Mouse (Mus musculus): ENCODE measurements around the gene Sult5a1.

The Sult5a1 gene

DNA sequence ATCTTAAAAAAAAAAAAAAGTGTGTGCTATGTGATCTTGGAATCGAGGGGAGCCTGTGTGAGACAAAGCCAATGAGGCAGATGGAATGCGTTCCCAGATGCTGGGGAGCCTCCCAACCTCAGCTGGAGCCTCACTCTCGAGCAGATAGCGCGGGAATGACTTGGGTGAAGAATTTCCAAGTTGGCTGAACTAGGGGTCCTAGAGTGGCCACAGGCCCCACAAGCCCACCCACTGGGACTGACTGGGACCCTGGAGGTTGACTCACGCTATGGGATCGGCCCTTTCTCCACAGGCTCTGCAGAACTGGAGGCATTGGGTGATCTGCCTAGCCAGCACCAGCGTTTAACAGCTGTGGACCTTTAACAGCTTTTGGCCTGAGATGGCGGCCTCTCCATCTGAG, 21.8 kb downstream of the Sult5a1 start:
- in situ Hi-C loops (cut with MboI, MseI) = no loop called here

DNA sequence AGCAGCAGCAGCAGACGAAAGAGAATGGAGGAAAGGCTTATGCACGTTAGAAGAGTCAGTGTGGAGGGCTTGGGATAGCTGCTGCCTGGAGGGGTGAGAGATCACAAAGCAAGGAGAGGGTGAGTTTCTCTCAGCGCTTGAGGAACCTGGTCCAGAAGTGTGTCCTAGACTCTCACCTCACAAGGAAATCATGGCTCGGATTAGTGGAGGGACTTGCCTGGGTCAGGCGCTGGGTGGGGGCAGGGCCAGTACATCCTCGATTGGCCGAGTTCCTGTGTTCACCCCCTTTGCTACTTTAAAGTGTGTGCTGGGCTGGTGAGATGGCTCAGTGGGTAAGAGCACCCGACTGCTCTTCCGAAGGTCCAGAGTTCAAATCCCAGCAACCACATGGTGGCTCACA, 22.3 kb downstream of the Sult5a1 start:
- in situ Hi-C loops (cut with MboI, MseI) = no loop called here

DNA sequence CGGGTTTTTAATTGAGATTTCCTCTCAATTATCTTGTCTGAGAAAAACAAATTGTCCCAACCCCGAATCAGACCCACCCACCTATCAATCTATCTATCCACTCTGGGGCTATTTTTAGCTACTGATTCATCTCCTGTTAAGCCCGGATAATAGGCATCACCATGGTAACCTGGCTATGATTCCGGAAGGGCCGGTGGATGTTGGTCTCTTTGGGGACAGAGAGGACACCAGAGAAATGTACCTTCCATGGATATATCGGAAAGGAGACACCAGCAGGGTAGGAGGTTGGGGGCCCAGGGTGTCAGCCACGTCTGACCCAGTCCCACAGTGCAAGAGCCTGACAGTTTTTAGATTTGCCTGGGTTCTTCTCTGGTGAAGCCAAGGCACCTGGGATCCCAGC, 22.7 kb downstream of the Sult5a1 start:
- in situ Hi-C loops (cut with MboI, MseI) = no loop called here

DNA sequence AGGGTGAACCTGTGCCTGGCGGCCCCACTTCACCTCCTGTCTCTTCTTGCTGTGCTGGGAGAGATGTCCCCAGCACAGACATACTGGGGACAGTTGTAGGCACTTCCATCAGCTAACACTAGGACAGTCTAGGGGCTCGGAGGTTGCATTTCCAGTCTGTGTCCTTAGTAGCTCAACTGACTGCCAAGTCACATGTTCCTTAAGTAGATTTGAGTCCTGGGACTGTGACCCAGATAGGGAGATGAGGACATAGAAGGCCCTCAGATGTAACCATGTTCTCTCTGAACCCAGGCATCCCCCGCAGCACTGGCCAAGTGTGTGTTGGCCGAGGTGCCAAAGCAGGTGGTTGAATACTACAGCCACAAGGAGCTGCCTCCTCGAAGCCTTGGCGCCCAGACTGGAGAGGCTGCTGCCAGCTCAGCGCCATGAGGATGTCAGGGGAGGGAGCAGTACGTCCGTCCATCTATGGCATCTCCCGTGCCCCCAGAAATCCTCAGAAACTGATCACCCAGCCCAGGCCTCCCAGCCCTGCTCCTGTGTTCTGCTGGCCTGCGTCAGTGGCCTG, 23.9 kb downstream of the Sult5a1 start:
- in situ Hi-C loops (cut with MboI, MseI) = no loop called here

DNA sequence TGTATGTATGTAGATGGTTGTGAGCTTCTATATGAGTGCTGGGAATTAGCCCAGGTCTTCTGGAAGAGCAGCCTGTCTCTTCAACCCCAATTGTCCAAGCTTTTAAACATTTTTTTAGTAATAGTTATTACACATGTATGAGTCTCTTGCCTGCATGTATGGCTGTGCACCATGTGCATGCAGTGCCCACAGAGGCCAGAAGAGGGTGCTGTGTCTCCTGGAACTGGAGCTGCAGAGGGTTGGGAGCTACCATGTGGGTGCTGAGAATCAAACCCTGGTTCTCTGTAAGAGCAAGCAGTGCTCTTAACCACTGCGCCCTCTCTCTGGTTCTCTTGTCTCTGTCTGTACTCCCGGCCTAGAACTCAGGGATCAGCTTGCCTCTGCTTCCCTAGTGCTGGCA, 25.2 kb downstream of the Sult5a1 start:
- in situ Hi-C loops (cut with MboI, MseI) = no loop called here

DNA sequence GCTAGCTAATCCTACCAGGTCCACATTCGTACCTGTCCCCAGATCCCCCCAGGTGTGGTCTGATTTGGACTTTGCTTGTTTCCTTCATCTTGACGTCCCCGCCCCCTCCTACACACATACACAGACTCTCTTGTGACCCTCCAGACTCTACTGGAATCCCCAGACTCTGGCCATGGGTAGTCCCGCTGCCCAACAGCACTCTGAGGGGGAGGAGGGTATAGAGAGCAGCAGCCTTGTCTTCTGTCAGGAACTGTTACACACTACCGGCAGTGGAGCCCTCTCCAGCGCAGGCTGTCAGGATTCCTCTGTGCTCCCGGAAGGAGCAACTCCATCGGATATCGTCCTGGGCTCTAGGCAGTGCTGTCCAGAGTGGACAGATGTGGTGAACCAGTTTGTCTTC, 27.1 kb downstream of the Sult5a1 start:
- in situ Hi-C loops (cut with MboI, MseI) = no loop called here

DNA sequence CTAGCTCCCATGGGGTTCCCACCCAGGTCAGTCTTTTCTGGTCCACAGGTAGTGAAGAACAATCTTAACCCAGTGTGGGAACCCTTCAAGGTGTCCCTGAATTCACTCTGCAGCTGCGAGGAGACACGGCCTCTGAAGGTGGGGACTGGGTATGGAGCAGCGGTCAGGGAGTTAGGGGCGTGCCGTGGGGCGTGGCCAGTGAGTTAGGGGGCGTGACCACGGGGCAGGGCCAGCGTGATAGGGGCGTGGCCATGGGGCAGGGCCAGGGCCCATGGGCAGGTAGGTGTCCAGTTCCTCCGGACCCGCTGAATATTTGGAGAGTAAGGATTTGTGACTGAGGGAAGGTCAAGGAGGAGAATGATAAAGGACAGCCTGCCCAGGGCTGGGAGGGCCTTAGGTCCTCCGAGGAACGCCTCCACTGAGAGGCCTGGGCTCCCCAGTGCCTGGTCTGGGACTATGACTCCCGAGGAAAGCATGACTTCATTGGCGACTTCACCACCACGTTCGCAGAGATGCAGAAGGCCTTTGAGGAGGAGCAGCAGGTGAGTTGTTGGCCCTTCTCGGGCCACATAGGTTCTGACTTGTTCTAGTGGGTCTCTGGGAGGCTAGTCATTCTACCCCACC, 31.8 kb downstream of the Sult5a1 start:
- in situ Hi-C loops (cut with MboI, MseI) = loop anchor here in 1 of 2 experiments (10.0 kb wide), 1 partner anchor 58 kb away; the partner anchor contains the start of gene Dpep1

DNA sequence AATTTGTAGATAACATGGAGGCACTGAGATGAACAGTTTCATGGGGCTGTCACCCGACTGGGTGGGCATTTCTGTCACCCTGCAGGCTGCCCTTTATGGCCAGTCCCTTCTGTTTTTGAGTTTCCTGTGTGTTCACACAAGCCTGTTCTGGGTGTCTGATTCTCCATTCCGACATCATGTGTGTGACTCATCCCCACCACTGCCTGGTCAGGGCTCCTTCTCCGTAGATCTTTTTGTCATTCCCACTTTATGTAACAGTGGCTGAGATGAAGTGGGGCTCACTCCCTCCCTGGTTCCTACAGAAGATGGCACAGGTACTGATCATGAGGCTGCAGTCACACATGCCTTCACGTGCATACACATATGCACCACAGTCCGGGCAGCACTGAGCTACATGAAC, 35.4 kb downstream of the Sult5a1 start:
- in situ Hi-C loops (cut with MboI, MseI) = loop anchor here (10.0 to 25.0 kb wide), 2 partner anchors 62 to 490 kb away; partner anchors contain the start of gene Dpep1 (in 1 of the 2)

DNA sequence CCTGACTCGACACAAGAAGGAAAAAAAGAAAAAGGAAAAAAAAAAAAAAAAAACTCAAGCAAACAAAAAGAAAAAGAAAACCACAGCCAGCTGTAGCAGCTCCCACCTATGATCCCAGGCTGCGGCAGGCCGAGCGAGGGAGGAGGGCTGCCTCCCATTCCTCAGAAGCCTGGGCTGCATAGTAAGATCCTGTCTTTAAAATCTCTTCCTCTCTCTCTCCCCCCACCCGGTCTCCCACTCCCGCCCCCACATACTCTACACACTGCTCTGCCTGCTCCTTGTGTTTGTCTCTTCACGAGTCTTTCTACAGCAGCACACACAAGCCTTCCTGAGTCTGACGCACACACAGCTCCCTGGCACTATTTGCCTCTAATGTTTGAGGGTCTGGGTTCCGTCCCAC, 36.1 kb downstream of the Sult5a1 start:
- in situ Hi-C loops (cut with MboI, MseI) = loop anchor here (10.0 to 25.0 kb wide), 2 partner anchors 63 to 490 kb away; partner anchors contain the start of gene Dpep1 (in 1 of the 2)

DNA sequence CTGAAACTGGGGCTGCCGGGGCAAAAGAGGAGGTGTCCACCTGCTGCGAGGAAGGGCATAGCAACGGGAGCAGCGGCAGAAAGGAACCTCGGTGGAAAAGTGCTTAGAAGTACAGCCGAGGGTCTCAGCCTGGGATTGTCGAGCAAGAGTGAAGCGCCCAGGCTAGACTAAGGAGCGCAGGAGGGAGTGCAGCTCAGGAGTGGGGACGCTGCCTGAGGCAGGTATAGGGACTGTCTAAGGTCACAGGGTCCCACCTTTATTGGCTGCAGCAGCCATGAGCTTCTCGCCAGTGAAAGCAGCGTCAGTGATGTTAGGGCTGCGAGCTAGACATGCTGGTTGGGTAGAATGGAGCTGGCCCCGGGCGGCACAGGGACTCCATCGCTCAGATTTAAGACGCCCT, 40.4 kb downstream of the Sult5a1 start:
- in situ Hi-C loops (cut with MboI, MseI) = loop anchor here (25.0 kb wide), 1 partner anchor 495 kb away; no protein-coding TSS in a partner anchor

DNA sequence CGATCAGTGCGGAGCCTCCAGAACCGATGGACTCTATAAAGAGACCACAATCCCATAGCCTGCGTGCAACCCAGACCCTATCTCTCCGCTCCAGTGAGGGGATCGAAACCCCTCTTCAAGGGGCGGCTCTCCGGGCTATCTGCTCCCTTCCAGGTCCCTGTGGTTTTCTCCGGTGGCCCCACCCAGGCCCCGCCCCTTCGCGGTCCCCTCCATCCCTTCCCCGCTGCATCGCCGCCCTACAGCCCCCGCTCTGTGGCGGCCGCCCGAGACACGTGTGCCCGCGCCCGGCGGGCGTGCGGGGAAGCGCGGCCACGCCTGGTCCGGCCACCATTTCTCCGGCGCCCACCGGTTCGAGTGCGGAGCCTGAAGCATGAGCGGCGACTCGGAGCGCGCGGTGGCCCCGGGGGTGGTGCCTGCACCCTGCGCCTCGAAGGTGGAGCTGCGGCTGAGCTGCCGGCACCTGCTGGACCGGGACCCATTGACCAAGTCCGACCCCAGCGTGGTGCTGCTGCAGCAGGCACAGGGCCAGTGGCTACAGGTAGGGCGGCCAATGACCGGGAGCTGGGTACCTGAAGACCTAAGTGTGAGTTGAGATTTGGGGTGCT, 40.9 kb downstream of the Sult5a1 start, which contains the start of gene Cpne7:
TSS of gene Cpne7 (plus strand) at position 248 of the 605 bp plus-strand sequence.
- in situ Hi-C loops (cut with MboI, MseI) = loop anchor here (25.0 kb wide), 1 partner anchor 495 kb away; no protein-coding TSS in a partner anchor

DNA sequence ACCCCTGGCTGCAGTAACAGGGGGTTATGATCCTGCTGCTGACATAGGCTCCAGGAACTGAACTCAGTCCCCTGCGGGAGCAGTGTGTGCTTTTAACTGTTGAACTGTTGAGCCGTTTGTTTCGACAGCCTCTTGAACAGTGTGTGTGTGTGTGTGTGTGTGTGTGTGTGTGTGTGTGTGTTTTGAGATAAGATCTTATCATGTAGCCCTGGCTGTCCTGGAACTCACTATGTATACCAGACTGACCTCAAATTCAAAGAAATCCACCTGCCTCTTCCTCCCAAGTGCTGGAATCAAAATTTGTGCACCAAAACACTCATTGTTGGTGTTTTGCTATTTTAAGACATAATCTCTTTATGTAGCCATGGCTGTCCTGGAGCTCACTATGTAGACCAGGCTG, 43.5 kb downstream of the Sult5a1 start:
- in situ Hi-C loops (cut with MboI, MseI) = loop anchor here (5.0 to 25.0 kb wide), 2 partner anchors 88 to 498 kb away; no protein-coding TSS in a partner anchor

DNA sequence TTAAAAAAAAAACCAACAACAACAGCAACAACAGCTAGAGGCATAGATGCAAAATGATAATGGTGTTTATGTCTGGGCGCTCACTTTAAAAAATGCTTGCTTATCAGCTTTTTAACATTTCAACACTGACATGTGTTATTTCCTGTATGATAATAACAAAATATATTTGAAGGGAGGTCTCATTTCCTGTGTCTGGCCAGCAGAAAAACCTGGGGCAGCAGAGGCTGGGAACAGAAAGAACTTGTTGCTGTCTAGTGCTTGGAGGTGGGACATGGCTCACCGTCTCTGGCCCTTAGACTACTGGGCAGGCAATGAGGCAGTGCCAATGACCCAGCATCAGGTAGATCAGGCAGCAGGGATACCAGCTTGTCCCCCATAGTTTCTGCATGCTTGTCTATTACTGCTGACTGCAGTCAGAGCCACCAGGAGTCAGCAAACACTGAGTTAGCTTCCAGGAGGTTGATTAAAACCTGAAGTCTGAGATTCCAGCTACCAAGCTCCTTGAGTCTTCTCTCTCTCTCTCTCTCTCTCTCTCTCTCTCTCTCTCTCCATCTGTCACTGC, 44.1 kb downstream of the Sult5a1 start:
- in situ Hi-C loops (cut with MboI, MseI) = loop anchor here (5.0 to 25.0 kb wide), 2 partner anchors 88 to 498 kb away; no protein-coding TSS in a partner anchor

DNA sequence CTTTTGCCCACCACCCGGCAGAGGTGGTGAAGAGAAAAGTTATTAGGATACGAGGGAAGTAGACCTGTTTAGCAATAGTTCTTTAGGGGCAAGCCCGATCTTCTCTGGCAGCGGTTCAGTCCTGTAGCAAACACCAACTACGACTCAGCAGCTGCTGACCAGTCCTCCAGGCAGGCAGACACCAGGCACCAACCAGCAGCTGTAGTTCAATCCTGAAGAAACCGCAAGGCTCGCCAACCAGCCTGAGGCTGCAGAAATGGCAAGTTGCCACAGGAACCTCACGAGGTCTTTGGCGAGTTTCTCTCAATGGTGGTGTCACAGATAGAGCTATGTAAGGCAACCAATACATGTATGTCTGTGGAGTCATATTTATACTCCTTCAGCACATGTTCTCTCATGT, 45.2 kb downstream of the Sult5a1 start:
- in situ Hi-C loops (cut with MboI, MseI) = loop anchor here (5.0 to 25.0 kb wide), 2 partner anchors 89 to 499 kb away; no protein-coding TSS in a partner anchor

DNA sequence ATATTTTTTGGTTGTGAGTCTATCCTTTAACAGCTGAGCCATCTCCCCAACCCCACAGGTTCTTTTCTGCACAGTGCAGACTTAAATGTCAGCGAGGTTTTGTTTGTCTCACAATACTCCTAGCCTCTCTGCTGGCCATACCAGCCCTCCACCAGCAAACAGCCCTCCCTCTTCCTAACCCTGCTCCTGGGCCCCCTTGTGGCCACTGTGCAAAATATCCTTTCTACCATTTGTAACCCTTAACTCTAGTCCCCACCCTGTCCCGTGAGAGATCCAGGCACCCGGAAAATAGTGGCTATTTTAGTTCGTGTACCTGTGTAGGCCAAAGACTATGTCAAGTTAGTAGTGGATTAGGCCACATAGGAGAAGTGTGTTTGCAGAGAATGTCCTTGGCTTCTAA, 47.5 kb downstream of the Sult5a1 start:
- in situ Hi-C loops (cut with MboI, MseI) = loop anchor here (5.0 to 25.0 kb wide), 2 partner anchors 92 to 502 kb away; no protein-coding TSS in a partner anchor

DNA sequence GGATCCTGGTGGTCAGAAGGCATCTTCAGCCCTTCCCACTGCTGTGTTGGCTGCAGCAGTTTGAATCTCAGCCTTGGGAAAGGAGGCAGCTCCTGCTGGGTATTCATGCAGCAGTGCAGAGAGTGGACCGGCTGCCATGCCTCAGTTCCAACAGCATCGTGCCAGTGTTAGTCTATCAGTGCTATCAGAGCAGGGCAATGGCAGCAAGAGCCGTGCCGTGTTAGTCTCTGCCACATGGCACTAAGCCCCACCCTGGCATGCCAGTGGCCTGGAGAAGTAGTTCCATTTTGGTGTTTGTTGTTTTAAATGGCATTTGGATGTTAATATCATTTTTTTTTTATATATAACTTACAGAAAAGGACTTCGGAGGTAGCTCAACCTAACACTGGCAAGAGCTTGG, 49.2 kb downstream of the Sult5a1 start:
- in situ Hi-C loops (cut with MboI, MseI) = loop anchor here (25.0 kb wide), 1 partner anchor 503 kb away; no protein-coding TSS in a partner anchor

DNA sequence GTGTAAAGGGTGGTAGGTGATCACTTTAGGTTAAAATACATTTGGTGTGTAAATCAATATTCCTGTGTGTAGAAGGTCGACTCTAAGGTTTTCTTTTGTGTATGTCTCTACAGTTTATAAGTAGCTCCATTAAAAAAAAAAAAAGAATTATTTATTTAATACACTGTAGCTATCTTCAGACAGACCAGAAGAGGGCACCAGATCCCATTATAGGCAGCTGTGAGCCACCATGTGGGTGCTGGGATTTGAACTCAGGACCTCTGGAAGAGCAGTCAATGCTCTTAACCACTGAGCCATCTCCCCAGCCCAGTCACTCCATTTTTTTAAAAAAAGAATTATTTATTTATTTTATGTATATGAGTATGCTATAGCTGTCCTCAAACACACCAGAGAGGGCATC, 50.1 kb downstream of the Sult5a1 start:
- in situ Hi-C loops (cut with MboI, MseI) = loop anchor here (25.0 kb wide), 1 partner anchor 504 kb away; no protein-coding TSS in a partner anchor

DNA sequence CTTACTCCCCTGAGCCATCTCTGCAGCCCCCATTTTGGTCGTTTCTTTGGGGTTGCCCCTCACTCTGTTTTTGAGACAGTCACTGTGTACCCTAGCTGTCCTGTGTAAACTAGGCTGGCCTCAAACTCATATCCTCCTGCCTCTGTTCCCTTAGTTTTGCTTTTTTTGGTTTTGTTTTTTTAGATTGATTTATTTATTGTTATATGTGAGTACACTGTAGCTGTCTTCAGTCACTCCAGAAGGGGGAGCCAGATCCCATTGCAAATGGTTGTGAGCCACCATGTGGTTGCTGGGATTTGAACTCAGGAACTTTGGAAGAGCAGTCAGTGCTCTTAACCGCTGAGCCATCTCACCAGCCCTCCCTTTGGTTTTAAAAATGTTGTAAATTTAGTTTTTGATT, 51.6 kb downstream of the Sult5a1 start:
- in situ Hi-C loops (cut with MboI, MseI) = loop anchor here (25.0 kb wide), 1 partner anchor 506 kb away; no protein-coding TSS in a partner anchor

DNA sequence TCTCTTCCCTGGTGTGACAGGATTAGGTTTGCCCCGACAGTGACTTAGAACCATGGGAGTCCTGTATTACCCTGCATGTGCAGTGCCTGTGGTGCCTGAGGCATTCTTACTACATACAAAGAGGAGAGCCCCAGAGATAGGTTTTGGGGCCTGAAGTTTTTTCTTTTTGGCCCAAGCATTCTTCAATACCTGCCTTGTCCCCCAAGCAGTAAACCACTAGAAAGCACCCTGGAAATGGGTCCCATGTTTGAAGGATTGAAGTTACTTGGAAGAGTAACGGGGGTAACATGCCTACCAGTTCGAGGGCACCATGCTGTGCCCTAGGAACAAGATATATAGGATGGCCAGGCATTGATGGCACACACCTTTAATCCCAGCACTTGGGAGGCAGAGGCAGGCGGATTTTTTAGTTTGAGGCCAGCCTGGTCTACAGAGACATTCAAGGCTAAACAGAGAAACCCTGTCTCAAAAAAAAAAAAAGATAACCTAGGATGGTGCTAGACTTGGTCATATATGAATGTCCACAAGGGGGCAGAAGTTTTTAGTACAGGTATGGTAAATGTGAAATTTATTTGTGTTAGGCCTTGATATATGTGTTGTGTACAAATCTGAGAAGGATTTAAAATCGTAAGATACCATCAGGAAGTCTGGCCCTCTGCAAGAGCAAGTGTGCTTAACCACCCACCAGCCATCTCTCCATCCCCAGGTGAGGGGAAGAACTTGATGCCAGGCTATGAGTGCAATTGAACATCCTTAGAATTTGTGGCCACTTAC, 52.4 kb downstream of the Sult5a1 start:
- in situ Hi-C loops (cut with MboI, MseI) = loop anchor here (25.0 kb wide), 1 partner anchor 507 kb away; no protein-coding TSS in a partner anchor

DNA sequence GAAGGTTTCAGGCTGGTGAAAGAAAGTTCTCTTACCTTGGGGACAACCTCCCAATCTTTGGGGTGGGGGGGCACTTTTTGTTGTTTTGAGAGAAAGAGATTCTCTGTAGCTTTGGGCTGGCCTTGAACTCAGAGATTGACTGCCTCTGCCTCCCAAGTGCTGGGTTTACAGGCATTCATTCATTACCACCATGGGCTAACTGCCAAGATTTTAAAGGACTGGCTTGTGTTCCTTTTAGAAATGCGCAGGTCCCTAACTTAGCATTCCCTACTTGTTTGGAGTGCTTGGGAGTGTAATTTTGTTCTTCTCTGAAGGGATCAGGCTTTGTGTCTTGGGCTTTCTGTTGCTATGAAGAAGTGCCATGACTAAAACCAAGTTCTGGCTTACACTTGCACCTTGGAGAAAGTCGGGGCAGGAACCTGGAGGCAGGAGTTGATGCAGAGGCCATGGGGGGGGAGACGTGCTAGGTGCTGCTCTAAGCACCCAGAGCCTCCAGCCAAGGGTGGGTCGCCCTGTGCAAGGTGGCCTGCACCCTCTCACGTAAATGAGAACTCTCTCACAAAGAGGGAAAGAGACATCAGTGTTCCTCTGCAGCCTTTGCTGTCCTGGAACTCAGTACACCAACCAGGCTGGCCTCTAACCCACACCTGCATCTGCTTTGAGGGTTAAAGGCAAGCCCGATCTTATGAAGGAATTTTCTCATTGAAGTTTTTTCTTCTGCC, 53.9 kb downstream of the Sult5a1 start:
- in situ Hi-C loops (cut with MboI, MseI) = loop anchor here (25.0 kb wide), 1 partner anchor 508 kb away; no protein-coding TSS in a partner anchor
